Mouse (Mus musculus) MEL (cell line): ENCODE data around the gene Tcea3. TPM values are rescaled to one million over a fixed set of nuclear protein-coding genes. Genes with fewer than 3 reads are reported as not detected.

ENCODE experiments used
- DNase-seq: peaks from one replicate; pipeline ENCODE4 v3.0.0; 2011; ENCODE audit warnings: low read depth, low spot score
- H3K27ac ChIP-seq: 2 replicates; pipeline ENCODE4 v1.5.1; 2012; ENCODE audit warnings: low read depth, mild to moderate bottlenecking, control low read depth, low read length, moderate library complexity; ENCODE audit not compliant: control insufficient read depth
- H3K27me3 ChIP-seq, 2 experiments: fragments of 150-350 bp in 1 of 2; sonication (generic) in 1 of 2; 2 replicates each; pipeline ENCODE4 v1.6.1; 2012; ENCODE audit warnings: low read length in 2 of 2, mild to moderate bottlenecking in 2 of 2, improper control_type of control experiment in 1 of 2, moderate library complexity in 1 of 2; ENCODE audit not compliant: insufficient read depth in 2 of 2, control insufficient read depth in 1 of 2
- H3K36me3 ChIP-seq, 2 experiments: 2 replicates each; pipeline ENCODE4 v1.6.1; 2012 to 2014; ENCODE audit warnings: low read length in 2 of 2, improper control_type of control experiment in 1 of 2, inconsistent platforms in 1 of 2, mild to moderate bottlenecking in 1 of 2; ENCODE audit not compliant: insufficient read depth in 2 of 2, control insufficient read depth in 1 of 2
- H3K4me1 ChIP-seq, 2 experiments: fragments of 150-350 bp in 1 of 2; sonication (generic) in 1 of 2; 2 replicates each; pipeline ENCODE4 v1.6.1; 2012; ENCODE audit warnings: low read length in 2 of 2, improper control_type of control experiment in 1 of 2, mild to moderate bottlenecking in 1 of 2; ENCODE audit not compliant: insufficient read depth in 2 of 2, control insufficient read depth in 1 of 2
- H3K4me3 ChIP-seq, 2 experiments: fragments of 150-350 bp in 1 of 2; sonication (generic) in 1 of 2; 2 replicates each; pipeline ENCODE4 v1.5.1; 2012; ENCODE audit warnings: low read depth in 2 of 2, low read length in 2 of 2, mild to moderate bottlenecking in 2 of 2, moderate library complexity in 2 of 2, control low read depth in 1 of 2, improper control_type of control experiment in 1 of 2; ENCODE audit not compliant: control insufficient read depth in 1 of 2, insufficient read depth in 1 of 2
- H3K79me2 ChIP-seq: 2 replicates; pipeline ENCODE4 v1.6.1; 2012; ENCODE audit warnings: mild to moderate bottlenecking, low read length, moderate library complexity; ENCODE audit not compliant: control insufficient read depth, poor library complexity, insufficient read depth
- H3K9ac ChIP-seq: 2 replicates; pipeline ENCODE4 v1.6.1; 2012; ENCODE audit warnings: low read depth, mild to moderate bottlenecking, control low read depth, low read length, moderate library complexity; ENCODE audit not compliant: control insufficient read depth, poor library complexity, severe bottlenecking
- H3K9me3 ChIP-seq: fragments of 150-350 bp; sonication (generic); replicated peaks from 2 replicates; pipeline ENCODE4 v1.6.1; 2012; ENCODE audit warnings: mild to moderate bottlenecking, low read length, improper control_type of control experiment, moderate library complexity; ENCODE audit not compliant: insufficient read depth
- CHD1 ChIP-seq: IDR thresholded peaks from 2 replicates; pipeline ENCODE4 v1.6.1; 2012; ENCODE audit warnings: low read depth, mild to moderate bottlenecking, inconsistent platforms, low read length, improper control_type of control experiment
- CTCF ChIP-seq, 3 experiments: IDR thresholded peaks in 2 of 3; conservative IDR thresholded peaks in 1 of 3; 2 replicates each; pipeline ENCODE4 v1.5.1; 2011 to 2012; ENCODE audit warnings: low read length in 3 of 3, low read depth in 2 of 3, mild to moderate bottlenecking in 2 of 3, improper control_type of control experiment in 1 of 3, inconsistent platforms in 1 of 3, mixed read lengths in 1 of 3, moderate library complexity in 1 of 3; ENCODE audit not compliant: control insufficient read depth in 1 of 3, insufficient read depth in 1 of 3, poor library complexity in 1 of 3, severe bottlenecking in 1 of 3
- E2F4 ChIP-seq: IDR thresholded peaks from 2 replicates; pipeline ENCODE4 v1.6.1; 2011; ENCODE audit warnings: low read depth, low read length, improper control_type of control experiment, borderline replicate concordance
- ELF1 ChIP-seq: IDR thresholded peaks from 2 replicates; pipeline ENCODE4 v1.6.1; 2014; ENCODE audit warnings: low read depth, mild to moderate bottlenecking, inconsistent platforms, low read length, improper control_type of control experiment, moderate library complexity
- EP300 ChIP-seq, 2 experiments: IDR thresholded peaks; 2 replicates each; pipeline ENCODE4 v1.6.1; 2011; ENCODE audit warnings: improper control_type of control experiment in 2 of 2, low read length in 2 of 2, low read depth in 1 of 2, mild to moderate bottlenecking in 1 of 2
- ETS1 ChIP-seq: IDR thresholded peaks from 2 replicates; pipeline ENCODE4 v1.6.1; 2012; ENCODE audit warnings: low read depth, mild to moderate bottlenecking, inconsistent platforms, low read length, improper control_type of control experiment, moderate library complexity
- GABPA ChIP-seq: IDR thresholded peaks from 2 replicates; pipeline ENCODE4 v1.6.1; 2012; ENCODE audit warnings: low read depth, mild to moderate bottlenecking, inconsistent platforms, low read length, improper control_type of control experiment, moderate library complexity
- HCFC1 ChIP-seq: IDR thresholded peaks from 2 replicates; pipeline ENCODE4 v1.6.1; 2012; ENCODE audit warnings: low read depth, mild to moderate bottlenecking, inconsistent platforms, low read length, improper control_type of control experiment, moderate library complexity
- JUND ChIP-seq: IDR thresholded peaks from 2 replicates; pipeline ENCODE4 v1.6.1; 2011; ENCODE audit warnings: low read depth, mild to moderate bottlenecking, improper control_type of control experiment, low read length
- KAT2A ChIP-seq: conservative IDR thresholded peaks from 2 replicates; pipeline ENCODE4 v1.6.1; 2012; ENCODE audit warnings: low read depth, low read length, improper control_type of control experiment, inconsistent platforms
- MAFK ChIP-seq: IDR thresholded peaks from 2 replicates; pipeline ENCODE4 v1.6.1; 2011; ENCODE audit warnings: low read depth, mild to moderate bottlenecking, low read length, improper control_type of control experiment, borderline replicate concordance
- MAX ChIP-seq: IDR thresholded peaks from 2 replicates; pipeline ENCODE4 v1.6.1; 2011; ENCODE audit warnings: low read length, improper control_type of control experiment
- MAZ ChIP-seq: IDR thresholded peaks from 2 replicates; pipeline ENCODE4 v1.6.1; 2012; ENCODE audit warnings: low read depth, mild to moderate bottlenecking, inconsistent platforms, low read length, improper control_type of control experiment
- MEF2A ChIP-seq: IDR thresholded peaks from 2 replicates; pipeline ENCODE4 v1.6.1; 2014; ENCODE audit warnings: low read depth, mild to moderate bottlenecking, inconsistent platforms, low read length, improper control_type of control experiment; ENCODE audit not compliant: poor library complexity, insufficient replicate concordance, severe bottlenecking; ENCODE audit errors: extremely low read depth
- MXI1 ChIP-seq: IDR thresholded peaks from 2 replicates; pipeline ENCODE4 v1.6.1; 2011; ENCODE audit warnings: mild to moderate bottlenecking, low read depth, low read length, improper control_type of control experiment
- MYB ChIP-seq: IDR thresholded peaks from 2 replicates; pipeline ENCODE4 v1.6.1; 2011; ENCODE audit warnings: mild to moderate bottlenecking, low read depth, low read length, improper control_type of control experiment
- MYC ChIP-seq: IDR thresholded peaks from 2 replicates; pipeline ENCODE4 v1.6.1; 2011; ENCODE audit warnings: low read depth, mild to moderate bottlenecking, low read length, improper control_type of control experiment, moderate library complexity
- NELFE ChIP-seq: IDR thresholded peaks from 2 replicates; pipeline ENCODE4 v1.6.1; 2011; ENCODE audit warnings: low read depth, low read length, improper control_type of control experiment
- NRF1 ChIP-seq: IDR thresholded peaks from 2 replicates; pipeline ENCODE4 v1.6.1; 2014; ENCODE audit warnings: low read depth, mild to moderate bottlenecking, inconsistent platforms, low read length, improper control_type of control experiment, moderate library complexity; ENCODE audit not compliant: poor library complexity, insufficient read depth, severe bottlenecking
- POLR2A ChIP-seq, 2 experiments: IDR thresholded peaks; 2 replicates each; pipeline ENCODE4 v1.6.1; 2011 to 2012; ENCODE audit warnings: low read length in 2 of 2, mild to moderate bottlenecking in 2 of 2, control low read depth in 1 of 2, improper control_type of control experiment in 1 of 2, low read depth in 1 of 2, moderate library complexity in 1 of 2; ENCODE audit not compliant: control insufficient read depth in 1 of 2, insufficient read depth in 1 of 2, poor library complexity in 1 of 2
- RCOR1 ChIP-seq: IDR thresholded peaks from 2 replicates; pipeline ENCODE4 v1.6.1; 2012; ENCODE audit warnings: low read depth, mild to moderate bottlenecking, inconsistent platforms, low read length, improper control_type of control experiment
- SIN3A ChIP-seq: IDR thresholded peaks from 2 replicates; pipeline ENCODE4 v1.6.1; 2012; ENCODE audit warnings: low read length, improper control_type of control experiment, inconsistent platforms
- TAL1 ChIP-seq: IDR thresholded peaks from 2 replicates; pipeline ENCODE4 v1.6.1; 2012; ENCODE audit warnings: mild to moderate bottlenecking, inconsistent platforms, low read length, moderate library complexity, mixed read lengths
- TBP ChIP-seq: IDR thresholded peaks from 2 replicates; pipeline ENCODE4 v1.8.0; 2011; ENCODE audit warnings: low read depth, low read length, improper control_type of control experiment
- UBTF ChIP-seq: IDR thresholded peaks from 2 replicates; pipeline ENCODE4 v1.6.1; 2012; ENCODE audit warnings: low read depth, mild to moderate bottlenecking, inconsistent platforms, low read length, improper control_type of control experiment, moderate library complexity, borderline replicate concordance; ENCODE audit not compliant: insufficient read depth
- USF1 ChIP-seq: IDR thresholded peaks from 2 replicates; pipeline ENCODE4 v1.6.1; 2014; ENCODE audit warnings: low read depth, mild to moderate bottlenecking, inconsistent platforms, low read length, improper control_type of control experiment, moderate library complexity
- USF2 ChIP-seq, 2 experiments: IDR thresholded peaks; 2 replicates each; pipeline ENCODE4 v1.6.1; 2011 to 2012; ENCODE audit warnings: improper control_type of control experiment in 2 of 2, low read length in 2 of 2, borderline replicate concordance in 1 of 2, inconsistent platforms in 1 of 2, low read depth in 1 of 2, mild to moderate bottlenecking in 1 of 2; ENCODE audit not compliant: insufficient read depth in 1 of 2
- ZC3H11A ChIP-seq: IDR thresholded peaks from 2 replicates; pipeline ENCODE4 v1.6.1; 2012; ENCODE audit warnings: low read depth, mild to moderate bottlenecking, inconsistent platforms, low read length, improper control_type of control experiment
- ZMIZ1 ChIP-seq: IDR thresholded peaks from 2 replicates; pipeline ENCODE4 v1.6.1; 2012; ENCODE audit warnings: low read depth, mild to moderate bottlenecking, inconsistent platforms, low read length, improper control_type of control experiment, moderate library complexity
- polyA plus RNA-seq, 2 experiments: library from polyadenylated mRNA; stranded (reverse) in 1 of 2; unstranded in 1 of 2; fragments of >175 nt in 1 of 2; fragments of >200 nt in 1 of 2; gene quantifications; 2 replicates each; pipeline versions ENCODE4 v1.2.1 to v1.2.4; 2012; ENCODE audit warnings: low replicate concordance in 2 of 2, low read depth in 1 of 2; ENCODE audit not compliant: insufficient read length in 2 of 2, insufficient read depth in 1 of 2, missing spikeins in 1 of 2
- total RNA-seq: library from RNA; depleted of rRNA; stranded (reverse); fragments of 300-350 nt; gene quantifications from 2 replicates; pipeline ENCODE4 v1.2.3, GENCODE M21; 2012

Gene Tcea3
- total and polyA plus RNA-seq, 3 experiments: not detected

DNA sequence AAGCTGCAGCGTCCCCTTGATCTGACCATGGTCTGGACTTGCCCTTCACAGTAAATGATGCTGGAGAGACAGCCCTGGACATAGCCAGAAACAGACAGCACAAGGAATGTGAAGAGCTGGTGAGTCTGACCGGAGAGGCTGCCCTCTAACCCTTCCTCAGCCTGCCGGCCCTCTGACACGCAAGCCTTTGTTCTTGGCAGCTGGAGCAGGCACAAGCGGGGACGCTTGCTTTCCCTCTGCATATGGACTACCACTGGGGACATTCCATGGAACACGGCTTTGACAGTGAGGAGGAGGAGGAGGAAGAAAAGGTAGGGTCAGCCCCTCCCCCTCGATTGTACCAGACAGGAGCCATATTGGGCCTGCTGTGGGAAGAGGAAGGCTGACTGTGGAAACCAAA lies 6.6 kb upstream of the Tcea3 start:
- Histone ChIP-seq H3K27me3 (peaks cover 0 to 3% of the 10 kb centered on the region in 2 experiments; a peak in 2 of 4 replicates), H3K36me3 (no peaks in the 10 kb centered on the region), H3K4me1 (no peaks in the 10 kb centered on the region), H3K9me3 (no peaks in the 10 kb centered on the region), H3K4me3 (no peak overlapping the region), H3K27ac (no peak overlapping the region), H3K9ac (no peak overlapping the region), H3K79me2 (no peaks in the 10 kb centered on the region)
- TF ChIP-seq USF1: no peak
- no peak for TF ChIP-seq MAZ
- TF ChIP-seq TBP: no peak
- no peak for TF ChIP-seq JUND
- TF ChIP-seq UBTF: no peak
- no peak for TF ChIP-seq USF2 (IDR thresholded peaks at IDR 0.05; ENCODE audit: borderline replicate concordance in 1 of 2, insufficient read depth in 1 of 2, low read depth in 1 of 2, low read length in 2 of 2)
- no peak for TF ChIP-seq MAFK
- no peak for TF ChIP-seq MEF2A
- no peak for TF ChIP-seq MYC
- no peak for TF ChIP-seq ZMIZ1
- TF ChIP-seq NELFE: no peak
- TF ChIP-seq EP300 (IDR thresholded peaks at IDR 0.05; ENCODE audit: low read depth in 1 of 2, low read length in 2 of 2): no peak
- TF ChIP-seq CHD1: no peak
- no peak for TF ChIP-seq POLR2A (IDR thresholded peaks at IDR 0.05; ENCODE audit: control insufficient read depth in 1 of 2, insufficient read depth in 1 of 2, low read depth in 1 of 2, low read length in 2 of 2, poor library complexity in 1 of 2)
- no peak for TF ChIP-seq ETS1
- TF ChIP-seq CTCF (IDR thresholded peaks at IDR 0.05 in 2 of 3, conservative IDR thresholded peaks at IDR 0.05 in 1 of 3; ENCODE audit: control insufficient read depth in 1 of 3, insufficient read depth in 1 of 3, low read depth in 2 of 3, low read length in 3 of 3, poor library complexity in 1 of 3, severe bottlenecking in 1 of 3): no peak
- TF ChIP-seq RCOR1: no peak
- no peak for TF ChIP-seq E2F4
- DNase-seq: no peak

DNA sequence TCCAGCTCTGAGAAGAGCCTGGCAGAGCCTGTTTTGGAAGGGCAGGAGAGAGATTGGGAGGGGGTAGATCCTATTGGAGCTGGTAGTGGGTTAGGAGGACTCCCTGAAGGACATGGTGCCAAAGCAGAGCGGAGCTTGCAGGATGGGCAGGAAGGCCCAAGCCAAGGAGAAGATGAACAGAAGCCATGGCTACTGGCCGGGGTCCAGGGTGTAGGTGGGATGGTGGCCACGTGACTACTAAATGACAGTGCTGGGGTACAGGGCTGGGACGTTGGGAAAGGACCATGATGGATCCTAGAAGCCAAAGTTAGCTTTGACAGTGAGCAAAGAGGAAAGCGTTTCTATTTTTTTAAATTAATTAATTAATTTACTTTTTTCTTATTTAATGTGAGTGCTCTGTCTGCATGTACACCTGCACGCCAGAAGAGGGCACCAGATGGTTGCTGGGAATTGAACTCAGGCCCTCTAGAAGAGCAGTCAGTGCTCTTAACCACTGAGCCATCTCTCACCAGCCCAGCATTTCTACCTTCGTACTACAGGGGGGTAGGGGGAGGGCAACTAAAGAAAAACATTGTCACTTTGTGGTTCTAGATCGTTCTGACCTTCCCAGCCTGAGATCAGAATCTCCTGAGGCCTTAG lies 5.3 kb upstream of the Tcea3 start:
- Histone ChIP-seq H3K36me3 (no peaks in the 10 kb centered on the region), H3K9me3 (no peaks in the 10 kb centered on the region), H3K27ac (no peak overlapping the region), H3K79me2 (no peaks in the 10 kb centered on the region), H3K9ac (no peak overlapping the region), H3K4me3 (no peak overlapping the region), H3K4me1 (no peaks in the 10 kb centered on the region), H3K27me3 (peaks cover 0 to 3% of the 10 kb centered on the region in 2 experiments; a peak in 2 of 4 replicates)
- DNase-seq: peak; percentile 56
- no peak for TF ChIP-seq HCFC1
- TF ChIP-seq USF2 (IDR thresholded peaks at IDR 0.05; ENCODE audit: borderline replicate concordance in 1 of 2, insufficient read depth in 1 of 2, low read depth in 1 of 2, low read length in 2 of 2): no peak
- no peak for TF ChIP-seq MYB
- TF ChIP-seq SIN3A: no peak
- no peak for TF ChIP-seq GABPA
- no peak for TF ChIP-seq NRF1
- TF ChIP-seq KAT2A: no peak
- TF ChIP-seq ELF1: no peak
- TF ChIP-seq CTCF (IDR thresholded peaks at IDR 0.05 in 2 of 3, conservative IDR thresholded peaks at IDR 0.05 in 1 of 3; ENCODE audit: control insufficient read depth in 1 of 3, insufficient read depth in 1 of 3, low read depth in 2 of 3, low read length in 3 of 3, poor library complexity in 1 of 3, severe bottlenecking in 1 of 3): peak; percentile 54 to 70 (median 57)
- no peak for TF ChIP-seq ETS1
- no peak for TF ChIP-seq TAL1
- no peak for TF ChIP-seq ZC3H11A
- no peak for TF ChIP-seq MEF2A
- peak; percentile 74 for TF ChIP-seq USF1
- no peak for TF ChIP-seq MXI1
- TF ChIP-seq NELFE: no peak
- TF ChIP-seq MAZ: no peak
- no peak for TF ChIP-seq CHD1
- no peak for TF ChIP-seq MAX
- no peak for TF ChIP-seq E2F4
